Mouse (Mus musculus) stomach, embryonic 14.5 days (tissue): ENCODE results near the gene Tgfbr2. TPM values are rescaled to one million over a fixed set of nuclear protein-coding genes. Genes with fewer than 3 reads are reported as not detected.

Experiments used
- ATAC-seq: fragments of 200-750 bp; cut with Nextera tagmentation; 2 replicates; pipeline ENCODE4 v1.8.0; 2017; ENCODE audit warnings: low read depth, moderate TSS enrichment; ENCODE audit not compliant: insufficient number of reproducible peaks, insufficient read depth, low FRiP score
- H3K27ac ChIP-seq: fragments of 300-500 bp; sonication (generic); 2 replicates; pipeline ENCODE4 v1.5.1; 2014; ENCODE audit warnings: mild to moderate bottlenecking, low read length, moderate library complexity, mixed read lengths
- H3K27me3 ChIP-seq: fragments of 300-500 bp; sonication (generic); 2 replicates; pipeline ENCODE4 v1.6.1; 2014; ENCODE audit warnings: low read length, control low read depth, mixed read lengths; ENCODE audit not compliant: control insufficient read depth, insufficient read depth
- H3K36me3 ChIP-seq: fragments of 300-500 bp; sonication (generic); 2 replicates; pipeline ENCODE4 v1.6.1; 2014; ENCODE audit warnings: mild to moderate bottlenecking, control low read depth, low read length, moderate library complexity, mixed read lengths; ENCODE audit not compliant: control insufficient read depth, insufficient read depth
- H3K4me1 ChIP-seq: fragments of 300-500 bp; sonication (generic); 2 replicates; pipeline ENCODE4 v1.6.1; 2014; ENCODE audit warnings: low read length, control low read depth, mixed read lengths; ENCODE audit not compliant: control insufficient read depth, insufficient read depth
- H3K4me2 ChIP-seq: fragments of 300-500 bp; sonication (generic); replicated peaks from 2 replicates; pipeline ENCODE4 v1.6.1; 2014; ENCODE audit warnings: low read depth, low read length, control low read depth
- H3K4me3 ChIP-seq: fragments of 300-500 bp; sonication (generic); 2 replicates; pipeline ENCODE4 v1.5.1; 2014; ENCODE audit warnings: low read depth, low read length, control low read depth
- H3K9ac ChIP-seq: fragments of 300-500 bp; sonication (generic); replicated peaks from 2 replicates; pipeline ENCODE4 v1.6.1; 2014; ENCODE audit warnings: low read depth, mild to moderate bottlenecking, control low read depth, low read length, moderate library complexity, mixed read lengths
- H3K9me3 ChIP-seq: fragments of 300-500 bp; sonication (generic); 2 replicates; pipeline ENCODE4 v1.6.1; 2016; ENCODE audit warnings: low read depth, low read length, control low read depth; ENCODE audit not compliant: control insufficient read depth
- WGBS: fragments of 180-500 bp; shearing (Covaris S2); extraction: QIAGEN DNeasy Blood & Tissue Kit; methylation state at CpG from one replicate; pipeline ENCODE4 v1.1.7; 2014; 5-methylcytosine and 5-hydroxymethylcytosine counted together
- polyA plus RNA-seq: library from polyadenylated mRNA; unstranded; fragments of >200 nt; fragmentation: Nextera tagmentation; extraction: Ambion mirVana; gene quantifications from 2 replicates; pipeline ENCODE4 v1.2.1, GENCODE M21; 2014

The Tgfbr2 gene
- polyA plus RNA-seq, 1 experiment from 2014 or later = 36.9 TPM

DNA sequence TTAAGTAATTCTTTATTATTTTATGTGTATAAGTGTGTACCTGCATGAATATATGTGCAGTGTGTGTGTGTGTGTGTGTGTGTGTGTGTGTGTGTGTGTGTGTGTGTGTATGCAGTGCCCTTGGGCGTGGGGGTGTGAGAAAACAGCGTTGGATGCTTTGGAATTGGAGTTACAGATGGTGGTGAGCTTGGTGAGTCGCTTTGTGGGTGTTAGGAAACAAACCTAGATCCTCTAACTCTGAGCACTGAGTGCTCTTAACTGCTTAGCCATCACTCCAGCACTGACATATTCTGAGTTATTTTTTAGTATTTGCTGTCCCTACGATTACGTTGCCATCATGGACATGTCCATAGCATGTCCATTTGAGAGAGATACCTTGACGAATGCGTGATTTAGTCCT lies 59.3 kb downstream of the Tgfbr2 start:
- Histone ChIP-seq H3K4me1 (no peaks in the 10 kb centered on the region), H3K9me3 (no peaks in the 10 kb centered on the region), H3K4me2 (no peak overlapping the region), H3K27me3 (no peaks in the 10 kb centered on the region), H3K27ac (no peak overlapping the region), H3K36me3 (peaks cover 14% of the 10 kb centered on the region; the same call in 1 of the 2 replicates), H3K9ac (no peak overlapping the region), H3K4me3 (no peak overlapping the region)
- WGBS = 93% methylated on average over 7 of the region's 7 CpGs
- no peak for ATAC-seq

DNA sequence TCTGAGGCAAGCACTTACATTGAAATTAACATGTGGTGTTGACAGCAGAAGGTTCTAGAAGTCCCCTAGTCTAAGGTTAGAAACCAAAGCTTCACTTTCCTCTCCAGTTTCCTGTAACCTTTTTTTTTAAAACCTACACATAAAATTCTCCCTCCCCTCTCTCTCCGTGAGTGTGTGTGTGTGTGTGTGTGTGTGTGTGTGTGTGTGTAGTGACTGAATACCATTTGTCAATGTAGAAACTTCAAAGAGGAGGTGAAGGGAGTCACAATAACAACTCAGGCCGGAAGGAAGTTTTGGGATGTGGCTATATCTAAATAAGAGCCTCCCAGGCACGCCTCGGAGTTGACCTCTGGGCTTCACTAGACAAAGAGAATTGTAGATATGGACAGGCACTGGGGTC lies 60.8 kb downstream of the Tgfbr2 start:
- Histone ChIP-seq H3K9ac (no peak overlapping the region), H3K4me1 (no peaks in the 10 kb centered on the region), H3K27ac (no peak overlapping the region), H3K9me3 (no peaks in the 10 kb centered on the region), H3K27me3 (no peaks in the 10 kb centered on the region), H3K36me3 (peaks cover 22% of the 10 kb centered on the region; the same call in 1 of the 2 replicates), H3K4me3 (no peak overlapping the region), H3K4me2 (no peak overlapping the region)
- ATAC-seq = no peak
- 17% methylated on average over 4 of the region's 4 CpGs for WGBS

DNA sequence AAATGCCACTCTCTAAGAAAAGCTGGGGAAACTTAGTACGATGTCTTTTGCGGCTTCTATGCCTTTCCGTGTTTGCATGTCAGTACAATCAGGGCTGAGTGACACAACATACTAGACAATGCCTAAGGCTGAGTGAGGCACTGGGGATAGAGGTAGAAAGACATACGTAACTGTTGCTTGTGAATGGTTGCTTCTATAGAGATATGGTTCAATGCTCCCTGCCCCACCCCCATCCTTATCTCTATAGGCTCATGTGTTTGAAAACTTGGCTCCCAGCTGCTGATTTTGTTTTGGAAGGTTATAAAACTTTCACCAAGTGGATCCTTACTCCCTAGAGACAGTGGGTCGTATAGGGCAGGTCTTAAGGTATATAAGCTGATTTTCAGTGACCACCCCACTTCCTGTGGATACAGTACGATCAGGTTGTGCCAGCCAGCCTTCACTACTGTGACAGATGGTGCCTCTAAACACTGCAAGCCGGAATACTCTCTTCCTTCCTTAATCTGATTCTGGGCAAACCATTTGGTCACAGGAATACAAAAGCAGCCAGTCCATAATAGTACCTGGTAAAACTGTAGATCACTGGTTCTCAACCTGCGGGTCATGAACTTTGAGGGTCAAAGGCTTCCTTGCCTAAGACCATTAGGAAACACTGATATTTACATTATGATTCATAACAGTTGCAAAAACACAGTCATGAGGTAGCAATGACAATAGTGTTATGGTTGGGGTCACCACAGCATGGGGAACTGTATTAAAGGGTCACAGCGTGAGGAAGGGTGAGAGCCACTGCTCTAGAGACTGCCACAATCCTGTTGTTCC lies 63.8 kb downstream of the Tgfbr2 start:
- Histone ChIP-seq H3K9me3 (no peaks in the 10 kb centered on the region), H3K4me1 (no peaks in the 10 kb centered on the region), H3K4me3 (no peak overlapping the region), H3K27me3 (no peaks in the 10 kb centered on the region), H3K4me2 (no peak overlapping the region), H3K9ac (no peak overlapping the region), H3K36me3 (peaks cover 26% of the 10 kb centered on the region; the same call in 1 of the 2 replicates), H3K27ac (no peak overlapping the region)
- ATAC-seq = no peak
- WGBS = 78% methylated on average over 9 of the region's 9 CpGs

DNA sequence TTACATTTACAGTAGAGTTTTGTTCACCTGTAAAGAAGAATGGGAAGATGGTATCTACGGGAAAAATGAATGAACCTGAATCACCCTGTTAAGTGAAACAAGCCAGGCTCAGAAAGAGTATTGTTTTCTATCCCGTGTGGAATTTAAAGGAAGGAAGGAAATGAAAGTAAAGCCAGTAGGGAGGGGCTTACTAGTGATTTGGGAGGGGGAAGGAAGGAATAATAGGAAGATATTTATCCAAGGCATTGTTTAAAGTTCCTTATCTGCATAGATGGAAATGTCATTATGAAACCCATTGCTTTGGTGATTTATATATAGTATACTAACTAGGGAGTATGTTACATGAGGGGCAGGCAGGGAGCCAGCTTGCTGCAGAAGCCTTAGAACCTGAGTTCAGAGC lies 66.4 kb downstream of the Tgfbr2 start:
- ATAC-seq = no peak
- peaks cover 42% of the 10 kb centered on the region for H3K36me3 ChIP-seq
- H3K9ac ChIP-seq = no peak overlapping the region
- 75% methylated on average over 2 of the region's 2 CpGs for WGBS
- no peak overlapping the region for H3K4me3 ChIP-seq
- no peaks in the 10 kb centered on the region for H3K27me3 ChIP-seq
- H3K4me1 ChIP-seq = no peaks in the 10 kb centered on the region
- no peak overlapping the region for H3K27ac ChIP-seq
- H3K4me2 ChIP-seq = no peak overlapping the region
- no peaks in the 10 kb centered on the region for H3K9me3 ChIP-seq

DNA sequence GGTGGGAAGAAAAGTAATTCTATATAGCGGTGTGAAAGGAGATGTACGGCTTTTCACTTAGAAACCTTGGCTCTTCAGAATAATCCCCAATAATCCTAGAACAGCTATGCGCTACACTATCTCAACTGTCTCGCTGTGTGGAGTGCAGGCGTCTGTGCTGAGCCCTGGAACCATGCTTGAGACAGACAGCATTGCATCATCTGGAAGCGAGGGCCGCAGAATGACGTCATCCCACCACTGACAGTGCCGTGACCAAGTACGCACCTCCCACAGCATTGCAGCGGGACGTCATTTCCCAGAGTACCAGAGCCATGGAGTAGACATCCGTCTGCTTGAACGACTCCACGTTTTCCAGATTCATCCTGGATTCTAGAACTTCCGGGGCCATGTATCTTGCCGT lies 70.4 kb downstream of the Tgfbr2 start:
- Histone ChIP-seq H3K36me3 (peaks cover 58% of the 10 kb centered on the region), H3K4me2 (no peak overlapping the region), H3K9me3 (no peaks in the 10 kb centered on the region), H3K27ac (no peak overlapping the region), H3K9ac (no peak overlapping the region), H3K4me1 (peaks cover 2% of the 10 kb centered on the region; the same call in 1 of the 2 replicates), H3K4me3 (no peak overlapping the region), H3K27me3 (no peaks in the 10 kb centered on the region)
- WGBS = 94% methylated on average over 17 of the region's 17 CpGs
- ATAC-seq = no peak

DNA sequence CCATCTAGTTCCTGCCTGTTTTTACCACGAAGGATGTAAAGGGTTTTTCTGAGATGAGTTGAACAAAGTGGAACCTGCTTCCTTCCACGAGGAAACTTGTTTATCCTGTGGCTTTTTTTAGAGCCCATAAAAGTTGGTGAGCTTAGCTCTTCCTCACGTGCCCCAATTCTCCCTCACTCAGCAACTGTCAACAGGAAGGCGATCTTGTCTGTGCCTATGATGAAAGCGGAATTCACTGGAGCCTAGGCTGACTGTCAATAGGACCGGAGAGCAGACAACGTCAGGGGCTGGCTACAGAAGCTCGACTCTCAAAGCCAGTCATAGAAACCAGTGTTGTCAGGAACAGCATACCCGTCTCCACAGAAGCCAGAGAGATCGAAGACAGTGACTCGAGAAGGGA lies 73.3 kb downstream of the Tgfbr2 start:
- Histone ChIP-seq H3K27me3 (no peaks in the 10 kb centered on the region), H3K36me3 (peaks cover 40% of the 10 kb centered on the region), H3K4me2 (no peak overlapping the region), H3K9me3 (no peaks in the 10 kb centered on the region), H3K4me3 (no peak overlapping the region), H3K27ac (no peak overlapping the region), H3K4me1 (peaks cover 14% of the 10 kb centered on the region), H3K9ac (no peak overlapping the region)
- no peak for ATAC-seq
- WGBS = 72% methylated on average over 11 of the region's 11 CpGs

DNA sequence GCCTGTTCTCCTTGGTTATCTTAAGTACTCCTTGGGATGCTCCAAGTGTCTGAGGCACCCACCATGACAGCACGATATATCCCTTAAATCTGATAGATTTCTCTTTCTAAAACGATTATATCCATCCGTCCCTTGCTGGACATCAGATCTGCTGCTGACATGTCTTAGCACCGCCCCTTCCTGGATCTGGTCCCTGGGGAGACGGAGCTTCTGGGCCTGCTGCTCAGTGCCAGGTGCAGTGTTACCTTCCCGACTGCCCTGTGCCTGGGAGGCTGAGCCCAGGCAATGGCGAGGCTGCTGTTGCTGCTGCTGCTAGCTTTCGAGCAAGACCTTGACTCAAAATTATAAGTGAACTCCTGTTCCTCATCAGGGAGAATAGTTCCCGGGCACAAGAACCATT lies 75.1 kb downstream of the Tgfbr2 start:
- Histone ChIP-seq H3K27ac (peak overlapping the region; percentile 66; the same call in 1 of the 2 replicates), H3K4me2 (no peak overlapping the region), H3K27me3 (no peaks in the 10 kb centered on the region), H3K4me3 (no peak overlapping the region), H3K4me1 (peaks cover 14% of the 10 kb centered on the region), H3K9me3 (no peaks in the 10 kb centered on the region), H3K36me3 (peaks cover 33% of the 10 kb centered on the region), H3K9ac (no peak overlapping the region)
- ATAC-seq = no peak
- 75% methylated on average over 9 of the region's 9 CpGs for WGBS

DNA sequence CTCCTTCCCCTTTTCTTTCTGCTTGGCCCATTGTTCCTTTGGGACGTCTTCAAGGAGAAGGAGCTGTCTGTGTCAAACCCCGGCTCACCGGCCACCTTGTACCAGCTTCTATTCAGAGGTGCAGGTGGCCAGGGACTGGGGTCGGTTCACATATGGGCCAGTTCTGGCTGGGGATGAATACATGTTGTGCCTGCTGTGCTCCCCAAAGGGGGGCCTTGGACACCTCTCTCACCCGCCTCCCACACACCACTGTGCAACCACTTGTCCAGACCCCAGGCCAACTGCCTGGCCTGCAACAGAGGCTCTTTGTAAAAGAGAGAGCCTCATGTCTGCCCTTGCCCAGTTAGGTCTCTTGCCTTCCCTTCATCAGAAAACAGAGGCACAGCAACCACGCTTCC lies 75.6 kb downstream of the Tgfbr2 start:
- Histone ChIP-seq H3K9me3 (no peaks in the 10 kb centered on the region), H3K4me3 (no peak overlapping the region), H3K4me2 (no peak overlapping the region), H3K27me3 (no peaks in the 10 kb centered on the region), H3K4me1 (peaks cover 14% of the 10 kb centered on the region), H3K27ac (peak overlapping the region; percentile 66; the same call in 1 of the 2 replicates), H3K36me3 (peaks cover 29% of the 10 kb centered on the region), H3K9ac (no peak overlapping the region)
- WGBS = 62% methylated on average over 6 of the region's 6 CpGs
- peak; percentile 21; the same call in 1 of the 2 replicates for ATAC-seq
